Mouse (Mus musculus): ENCODE measurements around the gene Sox5.

DNA sequence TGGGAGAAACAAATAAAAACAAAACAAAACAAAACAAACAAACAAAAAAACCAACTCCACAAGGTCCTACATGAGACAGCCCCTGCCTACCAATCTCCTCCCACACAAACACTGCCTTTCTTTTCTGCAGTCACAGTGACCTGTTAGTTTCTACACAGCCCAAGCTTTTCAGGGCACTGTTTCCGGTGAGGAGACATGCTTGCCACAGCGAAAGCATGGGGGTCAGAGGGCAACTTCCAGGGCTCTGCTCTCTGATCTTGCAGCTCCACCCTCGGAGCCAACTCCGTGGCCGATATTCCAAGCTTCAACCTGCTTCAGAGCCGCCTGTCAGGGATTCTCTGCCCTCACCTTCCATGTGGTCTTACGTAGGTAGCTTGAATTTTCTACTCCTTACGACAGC lies 22.6 kb downstream of the Sox5 start:
- TF ChIP-seq CTCF (IDR thresholded peaks at IDR 0.05; ENCODE audit: extremely low read depth, insufficient read length, insufficient replicate concordance, low read depth, low read length): no peak
- TF ChIP-seq POLR2A (IDR thresholded peaks at IDR 0.05; ENCODE audit: low read depth, low read length): no peak

All from small intestine, adult 2 months (tissue).